Mouse (Mus musculus): ENCODE data around the gene Klhdc10. TPM values are rescaled to one million over a fixed set of nuclear protein-coding genes. Genes with fewer than 3 reads are reported as not detected.
A peak's percentile ranks its signal among the peaks of the same experiment; 100 is the strongest.

Klhdc10 gene
- 19.2 and 20.8 TPM in 2 replicates for polyA plus RNA-seq (2014; fragmentation: Nextera tagmentation; extraction: Ambion mirVana)

GRCm38 (mm10) chr6:30401308-30402015 lies at the start of gene Klhdc10:
Gene Klhdc10, plus strand, starts transcription at chr6:30401868.
- Histone ChIP-seq H3K27ac (ENCODE audit: low read depth, low read length) (peak within 1 kb of the TSS; percentile 91), H3K9ac (ENCODE audit: low read depth, low read length) (peak within 1 kb of the TSS; percentile 90), H3K36me3 (ENCODE audit: control insufficient read depth, insufficient read depth, low read length) (no peaks in the 10 kb centered on the region), H3K4me3 (ENCODE audit: low read depth, low read length) (peak within 1 kb of the TSS; percentile 99), H3K4me1 (replicated peaks; ENCODE audit: control insufficient read depth, insufficient read depth, low read length) (peaks cover 4% of the 10 kb centered on the region), H3K27me3 (replicated peaks; ENCODE audit: control insufficient read depth, insufficient read depth, low read length) (no peaks in the 10 kb centered on the region), H3K4me2 (peak within 1 kb of the TSS; percentile 80), H3K9me3 (ENCODE audit: control insufficient read depth, low read length) (no peaks in the 10 kb centered on the region)
- ATAC-seq (replicated peaks; ENCODE audit: low FRiP score) (peak; percentile 100), DNase-seq (ENCODE audit: low spot score) (peak; percentile 100)
- 1% methylated on average over 40 of the region's 41 CpGs for WGBS

- DNase-seq (ENCODE audit: low spot score) (no peak), ATAC-seq (replicated peaks; ENCODE audit: low FRiP score) (no peak)
- no peak overlapping the region for H3K4me3 ChIP-seq (ENCODE audit: low read depth, low read length)
- H3K27me3 ChIP-seq (replicated peaks; ENCODE audit: control insufficient read depth, insufficient read depth, low read length), result no peaks in the 10 kb centered on the region
- H3K27ac ChIP-seq (ENCODE audit: low read depth, low read length), result no peak overlapping the region
- no peaks in the 10 kb centered on the region for H3K36me3 ChIP-seq (ENCODE audit: control insufficient read depth, insufficient read depth, low read length)
- H3K4me1 ChIP-seq (replicated peaks; ENCODE audit: control insufficient read depth, insufficient read depth, low read length), result no peaks in the 10 kb centered on the region
- H3K9ac ChIP-seq (ENCODE audit: low read depth, low read length), result no peak overlapping the region
- 63% methylated on average over 8 of the region's 8 CpGs for WGBS
- no peaks in the 10 kb centered on the region for H3K9me3 ChIP-seq (ENCODE audit: control insufficient read depth, low read length)
- no peak overlapping the region for H3K4me2 ChIP-seq
These were observed 48.9 kb upstream of the Klhdc10 start for GRCm38 (mm10) chr6:30352762-30353161.

GRCm38 (mm10) chr6:30353661-30354060 lies 48.0 kb upstream of the Klhdc10 start:
- H3K9ac ChIP-seq (ENCODE audit: low read depth, low read length), result no peak overlapping the region
- 71% methylated on average over 8 of the region's 8 CpGs for WGBS
- no peaks in the 10 kb centered on the region for H3K9me3 ChIP-seq (ENCODE audit: control insufficient read depth, low read length)
- H3K36me3 ChIP-seq (ENCODE audit: control insufficient read depth, insufficient read depth, low read length), result no peaks in the 10 kb centered on the region
- H3K4me3 ChIP-seq (ENCODE audit: low read depth, low read length), result no peak overlapping the region
- ATAC-seq (replicated peaks; ENCODE audit: low FRiP score), result no peak
- H3K27ac ChIP-seq (ENCODE audit: low read depth, low read length), result no peak overlapping the region
- no peaks in the 10 kb centered on the region for H3K4me1 ChIP-seq (replicated peaks; ENCODE audit: control insufficient read depth, insufficient read depth, low read length)
- no peaks in the 10 kb centered on the region for H3K27me3 ChIP-seq (replicated peaks; ENCODE audit: control insufficient read depth, insufficient read depth, low read length)
- H3K4me2 ChIP-seq, result no peak overlapping the region
- DNase-seq (ENCODE audit: low spot score), result no peak

GRCm38 (mm10) chr6:30354760-30355159 lies 46.9 kb upstream of the Klhdc10 start:
- Histone ChIP-seq H3K9ac (ENCODE audit: low read depth, low read length) (no peak overlapping the region), H3K27me3 (replicated peaks; ENCODE audit: control insufficient read depth, insufficient read depth, low read length) (no peaks in the 10 kb centered on the region), H3K4me2 (no peak overlapping the region), H3K36me3 (ENCODE audit: control insufficient read depth, insufficient read depth, low read length) (no peaks in the 10 kb centered on the region), H3K4me3 (ENCODE audit: low read depth, low read length) (no peak overlapping the region), H3K4me1 (replicated peaks; ENCODE audit: control insufficient read depth, insufficient read depth, low read length) (no peaks in the 10 kb centered on the region), H3K9me3 (ENCODE audit: control insufficient read depth, low read length) (no peaks in the 10 kb centered on the region), H3K27ac (ENCODE audit: low read depth, low read length) (no peak overlapping the region)
- 22% methylated on average over 5 of the region's 5 CpGs for WGBS
- DNase-seq (ENCODE audit: low spot score), result no peak
- no peak for ATAC-seq (replicated peaks; ENCODE audit: low FRiP score)

- WGBS, result 82% methylated on average over 8 of the region's 8 CpGs
These were observed 46.0 kb upstream of the Klhdc10 start for GRCm38 (mm10) chr6:30355701-30356100.

GRCm38 (mm10) chr6:30356161-30356560 lies 45.5 kb upstream of the Klhdc10 start:
- no peaks in the 10 kb centered on the region for H3K27me3 ChIP-seq (replicated peaks; ENCODE audit: control insufficient read depth, insufficient read depth, low read length)
- no peaks in the 10 kb centered on the region for H3K36me3 ChIP-seq (ENCODE audit: control insufficient read depth, insufficient read depth, low read length)
- H3K9me3 ChIP-seq (ENCODE audit: control insufficient read depth, low read length), result no peaks in the 10 kb centered on the region
- no peak overlapping the region for H3K4me2 ChIP-seq
- no peak overlapping the region for H3K27ac ChIP-seq (ENCODE audit: low read depth, low read length)
- ATAC-seq (replicated peaks; ENCODE audit: low FRiP score) (no peak), DNase-seq (ENCODE audit: low spot score) (no peak)
- H3K4me3 ChIP-seq (ENCODE audit: low read depth, low read length), result no peak overlapping the region
- H3K4me1 ChIP-seq (replicated peaks; ENCODE audit: control insufficient read depth, insufficient read depth, low read length), result no peaks in the 10 kb centered on the region
- H3K9ac ChIP-seq (ENCODE audit: low read depth, low read length), result no peak overlapping the region
- 75% methylated on average over 5 of the region's 5 CpGs for WGBS

More at GRCm38 (mm10) chr6:30355701-30356100, 46.0 kb upstream of the Klhdc10 start:
- no peak overlapping the region for H3K9ac ChIP-seq (ENCODE audit: low read depth, low read length)
- H3K9me3 ChIP-seq (ENCODE audit: control insufficient read depth, low read length), result no peaks in the 10 kb centered on the region
- DNase-seq (ENCODE audit: low spot score) (no peak), ATAC-seq (replicated peaks; ENCODE audit: low FRiP score) (no peak)
- H3K27ac ChIP-seq (ENCODE audit: low read depth, low read length), result no peak overlapping the region
- no peak overlapping the region for H3K4me3 ChIP-seq (ENCODE audit: low read depth, low read length)
- no peaks in the 10 kb centered on the region for H3K36me3 ChIP-seq (ENCODE audit: control insufficient read depth, insufficient read depth, low read length)
- no peak overlapping the region for H3K4me2 ChIP-seq
- no peaks in the 10 kb centered on the region for H3K4me1 ChIP-seq (replicated peaks; ENCODE audit: control insufficient read depth, insufficient read depth, low read length)
- H3K27me3 ChIP-seq (replicated peaks; ENCODE audit: control insufficient read depth, insufficient read depth, low read length), result no peaks in the 10 kb centered on the region

- ATAC-seq (replicated peaks; ENCODE audit: low FRiP score), result no peak
- H3K9ac ChIP-seq (ENCODE audit: low read depth, low read length), result no peak overlapping the region
- no peak overlapping the region for H3K27ac ChIP-seq (ENCODE audit: low read depth, low read length)
- no peak overlapping the region for H3K4me2 ChIP-seq
- WGBS, result 84% methylated on average over 12 of the region's 12 CpGs
- H3K9me3 ChIP-seq (ENCODE audit: control insufficient read depth, low read length), result no peaks in the 10 kb centered on the region
- no peaks in the 10 kb centered on the region for H3K36me3 ChIP-seq (ENCODE audit: control insufficient read depth, insufficient read depth, low read length)
- H3K4me1 ChIP-seq (replicated peaks; ENCODE audit: control insufficient read depth, insufficient read depth, low read length), result no peaks in the 10 kb centered on the region
- no peaks in the 10 kb centered on the region for H3K27me3 ChIP-seq (replicated peaks; ENCODE audit: control insufficient read depth, insufficient read depth, low read length)
- H3K4me3 ChIP-seq (ENCODE audit: low read depth, low read length), result no peak overlapping the region
- no peak for DNase-seq (ENCODE audit: low spot score)
These were observed 45.0 kb upstream of the Klhdc10 start for GRCm38 (mm10) chr6:30356680-30357079.

- Histone ChIP-seq H3K36me3 (ENCODE audit: control insufficient read depth, insufficient read depth, low read length) (no peaks in the 10 kb centered on the region), H3K9ac (ENCODE audit: low read depth, low read length) (no peak overlapping the region), H3K27me3 (replicated peaks; ENCODE audit: control insufficient read depth, insufficient read depth, low read length) (no peaks in the 10 kb centered on the region), H3K4me3 (ENCODE audit: low read depth, low read length) (no peak overlapping the region), H3K4me1 (replicated peaks; ENCODE audit: control insufficient read depth, insufficient read depth, low read length) (no peaks in the 10 kb centered on the region), H3K4me2 (no peak overlapping the region), H3K27ac (ENCODE audit: low read depth, low read length) (no peak overlapping the region), H3K9me3 (ENCODE audit: control insufficient read depth, low read length) (no peaks in the 10 kb centered on the region)
- 22% methylated on average over 9 of the region's 9 CpGs for WGBS
- DNase-seq (ENCODE audit: low spot score), result peak; percentile 66
- no peak for ATAC-seq (replicated peaks; ENCODE audit: low FRiP score)
These were observed 44.0 kb upstream of the Klhdc10 start for GRCm38 (mm10) chr6:30357561-30358177.

Data from liver, embryonic 11.5 days (tissue).